Mouse (Mus musculus): Measurements from ENCODE around the gene Ptov1. TPM values are rescaled to one million over a fixed set of nuclear protein-coding genes. Genes with fewer than 3 reads are reported as not detected.

The Ptov1 gene
- polyA plus RNA-seq, 1 experiment from 2014 or later, result 288 TPM

DNA sequence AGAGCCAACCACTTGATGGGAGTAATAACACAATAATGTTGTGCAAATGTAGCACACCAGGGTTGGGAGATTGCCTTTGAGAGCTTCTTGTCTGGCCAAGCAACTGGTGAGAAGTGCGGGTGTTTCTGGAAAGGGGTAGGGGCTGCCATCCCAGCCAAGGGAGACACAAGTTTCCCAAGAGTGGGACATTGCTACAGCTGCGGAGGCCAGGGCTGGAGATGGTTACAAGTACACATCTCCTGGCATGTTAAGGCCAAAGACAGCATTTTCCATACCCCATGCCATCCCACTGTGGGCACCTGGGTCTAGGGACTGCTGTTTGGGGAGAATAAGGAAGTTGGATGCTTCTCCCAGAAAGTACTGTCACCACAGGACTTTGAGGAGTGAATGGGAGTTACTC is 16.5 kb downstream of the Ptov1 start:
- Histone ChIP-seq H3K36me3 (ENCODE audit: insufficient read depth, low read length) (no peaks in the 10 kb centered on the region), H3K9me3 (ENCODE audit: low read length) (no peaks in the 10 kb centered on the region), H3K4me3 (ENCODE audit: low read depth, low read length) (no peak overlapping the region), H3K4me1 (ENCODE audit: insufficient read depth, low read depth, low read length) (peaks cover 25% of the 10 kb centered on the region), H3K4me2 (replicated peaks; ENCODE audit: low read depth, low read length) (no peak overlapping the region), H3K27me3 (replicated peaks; ENCODE audit: insufficient read depth, low read length) (no peaks in the 10 kb centered on the region), H3K27ac (ENCODE audit: low read length) (no peak overlapping the region), H3K9ac (replicated peaks; ENCODE audit: low read depth) (no peak overlapping the region)
- 86% methylated on average over 2 of the region's 2 CpGs for WGBS
- ATAC-seq (no peak), DNase-seq (ENCODE audit: low spot score) (no peak)
- no peak for TF ChIP-seq CTCF (IDR thresholded peaks at IDR 0.05)
- TF ChIP-seq EP300 (IDR thresholded peaks at IDR 0.05), result no peak

DNA sequence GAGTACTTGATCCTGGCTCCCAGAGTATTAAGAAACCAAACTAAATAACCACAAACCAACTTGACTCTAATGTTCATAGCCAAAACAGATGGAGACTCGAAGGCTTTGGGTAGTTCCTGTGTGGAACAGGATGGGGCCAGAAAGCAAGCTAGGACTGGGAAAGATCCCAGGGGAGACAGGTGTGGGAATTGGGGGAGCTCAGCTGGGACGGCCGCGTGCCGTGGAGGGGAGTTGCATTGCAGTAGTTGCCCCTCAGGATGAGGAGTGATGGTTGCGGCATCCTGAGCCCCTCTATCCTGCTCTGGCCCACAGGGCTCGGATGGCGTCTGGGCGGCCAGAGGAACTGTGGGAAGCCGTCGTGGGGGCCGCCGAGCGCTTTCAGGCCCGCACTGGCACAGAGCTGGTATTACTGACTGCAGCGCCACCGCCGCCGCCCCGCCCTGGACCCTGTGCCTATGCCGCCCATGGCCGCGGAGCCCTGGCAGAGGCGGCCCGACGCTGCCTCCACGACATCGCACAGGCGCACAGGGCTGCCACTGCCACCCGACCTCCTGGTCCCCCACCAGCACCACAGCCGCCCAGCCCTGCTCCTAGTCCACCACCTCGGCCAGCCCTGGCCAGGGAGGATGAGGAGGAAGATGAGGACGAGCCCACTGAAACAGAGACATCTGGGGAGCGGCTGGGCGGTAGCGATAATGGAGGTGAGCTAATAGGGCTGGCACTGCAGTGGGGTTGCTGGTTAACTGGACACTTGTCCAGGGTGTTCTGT is 17.1 kb downstream of the Ptov1 start:
- TF ChIP-seq EP300 (IDR thresholded peaks at IDR 0.05) (no peak), CTCF (IDR thresholded peaks at IDR 0.05) (no peak)
- H3K4me3 ChIP-seq (ENCODE audit: low read depth, low read length), result no peak overlapping the region
- H3K27me3 ChIP-seq (replicated peaks; ENCODE audit: insufficient read depth, low read length), result no peaks in the 10 kb centered on the region
- 90% methylated on average over 36 of the region's 36 CpGs for WGBS
- no peaks in the 10 kb centered on the region for H3K36me3 ChIP-seq (ENCODE audit: insufficient read depth, low read length)
- no peak overlapping the region for H3K27ac ChIP-seq (ENCODE audit: low read length)
- H3K9me3 ChIP-seq (ENCODE audit: low read length), result no peaks in the 10 kb centered on the region
- H3K9ac ChIP-seq (replicated peaks; ENCODE audit: low read depth), result no peak overlapping the region
- ATAC-seq, result no peak
- H3K4me1 ChIP-seq (ENCODE audit: insufficient read depth, low read depth, low read length), result peaks cover 31% of the 10 kb centered on the region
- no peak overlapping the region for H3K4me2 ChIP-seq (replicated peaks; ENCODE audit: low read depth, low read length)
- DNase-seq (ENCODE audit: low spot score), result no peak

GRCm38 (mm10) chr7:44851625-44852234 is 17.9 kb downstream of the Ptov1 start:
- Histone ChIP-seq H3K9me3 (ENCODE audit: low read length) (no peaks in the 10 kb centered on the region), H3K4me1 (ENCODE audit: insufficient read depth, low read depth, low read length) (peaks cover 32% of the 10 kb centered on the region), H3K9ac (replicated peaks; ENCODE audit: low read depth) (no peak overlapping the region), H3K36me3 (ENCODE audit: insufficient read depth, low read length) (no peaks in the 10 kb centered on the region; the same call in 1 of the 2 replicates), H3K4me2 (replicated peaks; ENCODE audit: low read depth, low read length) (no peak overlapping the region), H3K4me3 (ENCODE audit: low read depth, low read length) (no peak overlapping the region), H3K27me3 (replicated peaks; ENCODE audit: insufficient read depth, low read length) (no peaks in the 10 kb centered on the region), H3K27ac (ENCODE audit: low read length) (no peak overlapping the region)
- TF ChIP-seq CTCF (IDR thresholded peaks at IDR 0.05), result no peak
- TF ChIP-seq EP300 (IDR thresholded peaks at IDR 0.05), result no peak
- no peak for ATAC-seq
- no peak for DNase-seq (ENCODE audit: low spot score)
- 88% methylated on average over 12 of the region's 12 CpGs for WGBS

DNA sequence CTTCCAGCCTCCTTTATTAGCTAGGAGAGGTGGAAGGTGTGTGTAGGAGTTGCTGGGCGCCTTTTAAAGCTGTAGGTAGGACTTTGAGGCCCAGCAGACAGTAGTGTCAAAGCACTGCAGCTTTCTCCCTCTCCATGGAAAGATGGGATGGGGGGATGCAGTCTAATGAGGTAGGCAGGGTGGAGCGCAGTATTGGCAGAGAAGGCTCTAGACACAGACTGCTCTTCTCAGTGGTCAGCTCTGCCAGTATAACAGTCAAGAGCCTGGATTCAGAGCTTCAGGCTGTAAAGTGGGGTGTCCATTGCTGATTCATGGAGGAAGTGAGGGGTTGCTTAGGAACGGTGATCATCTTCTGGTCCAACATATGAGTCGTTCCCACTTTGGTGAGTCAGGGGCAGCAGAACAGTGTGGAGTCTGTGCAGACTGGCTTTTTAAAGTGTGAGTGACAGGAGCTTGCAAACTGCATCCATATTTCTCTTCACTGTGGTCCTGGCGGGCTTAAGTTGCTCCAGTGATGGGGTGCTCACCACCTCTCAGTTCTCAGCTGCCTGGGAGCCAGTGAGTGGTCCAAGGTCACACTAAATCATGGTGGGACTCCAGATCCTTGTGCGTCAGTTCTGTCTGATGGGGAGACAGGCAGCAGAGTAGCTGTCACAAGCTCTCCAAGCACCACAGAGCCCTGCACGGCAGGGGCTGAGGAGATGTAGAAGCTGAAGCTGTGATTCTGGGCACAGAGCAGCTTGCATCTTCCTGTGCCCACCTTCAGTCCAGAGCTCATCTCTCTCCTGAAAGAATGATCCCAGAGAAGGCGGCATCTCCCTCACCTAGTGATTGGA is 18.6 kb downstream of the Ptov1 start:
- TF ChIP-seq EP300 (IDR thresholded peaks at IDR 0.05), result no peak
- TF ChIP-seq CTCF (IDR thresholded peaks at IDR 0.05), result no peak
- Histone ChIP-seq H3K4me2 (replicated peaks; ENCODE audit: low read depth, low read length) (peak overlapping the region; percentile 88), H3K9me3 (ENCODE audit: low read length) (no peaks in the 10 kb centered on the region), H3K9ac (replicated peaks; ENCODE audit: low read depth) (peak overlapping the region; percentile 76), H3K4me1 (ENCODE audit: insufficient read depth, low read depth, low read length) (peaks cover 28% of the 10 kb centered on the region), H3K4me3 (ENCODE audit: low read depth, low read length) (peak overlapping the region; percentile 82), H3K27ac (ENCODE audit: low read length) (peak overlapping the region; percentile 98), H3K36me3 (ENCODE audit: insufficient read depth, low read length) (peaks cover 7% of the 10 kb centered on the region), H3K27me3 (replicated peaks; ENCODE audit: insufficient read depth, low read length) (no peaks in the 10 kb centered on the region)
- WGBS, result 72% methylated on average over 8 of the region's 8 CpGs
- DNase-seq (ENCODE audit: low spot score) (no peak), ATAC-seq (no peak)

DNA sequence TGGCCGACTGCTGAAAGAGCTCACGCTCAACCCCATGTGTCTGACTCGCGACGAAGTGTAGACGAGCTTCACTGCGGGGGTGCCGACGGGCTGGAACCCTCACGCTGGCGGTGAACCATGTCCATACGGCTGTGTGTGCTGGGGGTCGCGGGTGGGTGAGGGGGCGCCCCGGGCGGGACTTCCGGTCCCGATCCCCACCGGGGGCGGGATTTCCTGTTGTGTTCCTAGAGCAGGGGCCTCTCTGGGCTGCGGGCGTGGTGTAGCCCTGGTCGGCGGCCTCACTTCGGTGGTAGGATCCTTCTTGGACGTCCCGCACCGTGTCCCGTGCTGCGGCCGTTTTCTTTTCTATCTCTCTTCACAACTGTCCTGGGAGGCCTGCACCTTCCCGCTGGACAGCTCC is 19.4 kb downstream of the Ptov1 start:
- DNase-seq (ENCODE audit: low spot score), result peak; percentile 87
- H3K9me3 ChIP-seq (ENCODE audit: low read length), result no peaks in the 10 kb centered on the region
- peak overlapping the region; percentile 98 for H3K27ac ChIP-seq (ENCODE audit: low read length)
- H3K36me3 ChIP-seq (ENCODE audit: insufficient read depth, low read length), result peaks cover 16% of the 10 kb centered on the region
- H3K27me3 ChIP-seq (replicated peaks; ENCODE audit: insufficient read depth, low read length), result no peaks in the 10 kb centered on the region
- H3K9ac ChIP-seq (replicated peaks; ENCODE audit: low read depth), result peak overlapping the region; percentile 76
- ATAC-seq, result peak; percentile 27
- WGBS, result under 1% methylated on average over 33 of the region's 33 CpGs
- no peak for TF ChIP-seq EP300 (IDR thresholded peaks at IDR 0.05)
- TF ChIP-seq CTCF (IDR thresholded peaks at IDR 0.05), result no peak
- H3K4me2 ChIP-seq (replicated peaks; ENCODE audit: low read depth, low read length), result peak overlapping the region; percentile 88
- H3K4me3 ChIP-seq (ENCODE audit: low read depth, low read length), result peak overlapping the region; percentile 82
- peaks cover 24% of the 10 kb centered on the region for H3K4me1 ChIP-seq (ENCODE audit: insufficient read depth, low read depth, low read length)
